Mouse (Mus musculus): ENCODE data around the gene Tmcc1. TPM values are rescaled to one million over a fixed set of nuclear protein-coding genes. Genes with fewer than 3 reads are reported as not detected.

Tmcc1 gene
- total RNA-seq, 1 experiment from 2014 or later: 102 TPM

Other genes with a start within 250 kb of the Tmcc1 start
- gene H1foo, start 248.5 kb downstream of the Tmcc1 start, total RNA-seq (2017): not detected in 3 replicates
- 8.2 to 17.6 TPM (median 17.6 TPM) in 3 replicates for gene Plxnd1, start 198.5 kb downstream of the Tmcc1 start, total RNA-seq (2017)
- 68.6 to 93.7 TPM (median 85.6 TPM) in 3 replicates for gene Washc2, start 14.6 kb upstream of the Tmcc1 start, total RNA-seq (2017)
- gene Zfand4, start 70.7 kb upstream of the Tmcc1 start, total RNA-seq (2017): 4.7 to 7.8 TPM (median 6.4 TPM) in 3 replicates
- 13.5 to 21.6 TPM (median 13.8 TPM) in 3 replicates for gene March8, start 144.5 kb upstream of the Tmcc1 start, total RNA-seq (2017)